Mouse (Mus musculus): ENCODE measurements at regions not wholly inside any gene's neighbourhood (a gene's known extent, or its start where the extent isn't known, plus 50 kb on each side); places are given as distances from the start of the nearest gene placed in this dataset.

DNA sequence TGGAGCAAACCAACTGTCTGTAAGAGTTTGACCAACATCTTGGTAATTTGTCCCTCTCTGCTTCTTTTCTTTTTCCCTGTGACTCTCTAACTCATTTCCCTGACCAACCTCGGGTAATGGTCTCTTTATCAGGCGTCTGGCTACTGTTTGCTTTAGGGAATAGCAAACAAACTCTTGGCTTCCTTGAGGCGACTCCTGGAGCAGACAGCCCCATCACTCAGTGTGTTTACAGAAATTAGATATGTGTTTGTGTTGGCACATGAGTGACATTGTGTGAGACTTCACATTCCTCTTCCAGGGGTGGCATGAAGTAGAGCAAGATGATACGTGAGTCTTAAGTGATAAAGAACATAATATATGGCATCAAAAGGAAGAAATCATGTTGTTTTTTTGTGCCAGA is 195.7 kb upstream of the Hhip start:
- no peak for DNase-seq

DNA sequence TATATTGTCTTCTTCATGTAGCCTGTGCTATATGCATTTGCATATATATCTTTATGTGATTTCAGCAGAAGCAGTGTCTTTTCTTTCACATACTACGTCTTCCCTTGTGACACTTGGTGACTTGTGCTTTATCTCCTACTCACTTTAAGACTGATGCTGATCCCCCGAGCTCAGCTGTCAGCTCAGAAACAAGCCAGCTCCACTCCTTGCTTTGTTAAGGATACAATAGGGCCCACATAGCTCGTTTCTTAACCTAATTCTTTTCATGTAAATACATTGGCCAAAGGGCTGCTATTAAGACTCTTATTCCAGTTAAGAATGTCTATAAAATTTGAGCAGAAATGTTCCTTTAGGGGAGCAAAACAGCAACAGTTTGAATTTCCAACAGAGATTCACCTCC is 193.8 kb upstream of the Hhip start:
- DNase-seq = no peak

DNA sequence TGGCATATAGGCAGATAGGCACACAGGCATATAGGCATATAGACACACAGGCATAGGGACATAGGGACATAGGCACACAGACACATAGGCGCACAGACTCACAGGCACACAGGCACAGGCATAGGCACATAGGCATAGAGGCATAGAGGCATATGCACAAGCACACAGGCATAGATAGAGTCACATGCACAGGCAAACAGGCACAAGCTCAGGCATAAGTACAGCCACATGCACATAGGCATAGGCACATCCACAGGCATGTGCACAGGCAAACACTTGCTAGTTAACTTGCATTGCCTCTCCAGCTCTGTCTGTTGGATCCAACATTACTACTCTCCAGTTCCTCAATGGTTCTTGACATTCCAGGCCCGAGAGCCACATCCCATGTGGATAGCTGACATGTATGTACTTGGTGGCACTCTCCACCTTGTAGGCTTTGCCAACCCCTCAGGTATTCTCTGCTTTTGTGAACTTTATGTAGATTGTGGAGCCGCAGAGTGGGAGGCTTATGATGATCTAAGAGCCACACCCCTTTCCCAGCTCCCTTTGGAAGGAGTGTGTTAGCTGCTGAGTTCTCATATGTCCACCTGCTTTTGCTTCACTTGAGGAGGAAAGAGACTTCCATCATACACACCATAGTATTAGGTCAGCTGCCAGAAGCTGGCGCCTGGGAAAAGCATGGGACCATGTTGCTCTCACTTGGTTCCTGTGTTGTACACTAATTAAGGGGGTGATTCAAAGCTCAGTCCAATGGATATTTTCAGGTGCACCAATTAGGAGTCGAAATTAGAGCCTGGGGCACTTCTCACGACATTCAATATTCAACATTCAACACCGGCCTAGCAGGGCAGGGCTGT is 192.7 kb upstream of the Hhip start:
- no peak for DNase-seq

DNA sequence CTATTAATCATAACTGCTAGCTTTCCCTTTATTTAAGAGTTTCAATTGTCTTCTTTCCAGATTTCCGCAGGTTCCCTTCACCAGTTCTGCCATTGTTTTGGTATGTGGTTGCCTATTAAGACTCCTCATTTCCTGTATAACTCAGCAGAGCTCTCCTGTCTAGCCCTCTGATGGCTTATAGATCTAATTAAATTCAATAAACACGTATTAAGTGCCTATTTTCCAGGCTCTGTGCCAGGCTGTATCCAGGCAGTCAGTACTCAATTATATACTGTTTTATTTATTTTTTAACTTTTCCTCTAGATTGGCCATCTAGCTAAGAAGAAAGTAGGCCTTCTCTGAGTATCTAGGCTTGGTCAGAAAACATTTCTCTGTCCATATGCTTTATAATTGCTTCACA is 192.0 kb upstream of the Hhip start:
- DNase-seq = no peak

DNA sequence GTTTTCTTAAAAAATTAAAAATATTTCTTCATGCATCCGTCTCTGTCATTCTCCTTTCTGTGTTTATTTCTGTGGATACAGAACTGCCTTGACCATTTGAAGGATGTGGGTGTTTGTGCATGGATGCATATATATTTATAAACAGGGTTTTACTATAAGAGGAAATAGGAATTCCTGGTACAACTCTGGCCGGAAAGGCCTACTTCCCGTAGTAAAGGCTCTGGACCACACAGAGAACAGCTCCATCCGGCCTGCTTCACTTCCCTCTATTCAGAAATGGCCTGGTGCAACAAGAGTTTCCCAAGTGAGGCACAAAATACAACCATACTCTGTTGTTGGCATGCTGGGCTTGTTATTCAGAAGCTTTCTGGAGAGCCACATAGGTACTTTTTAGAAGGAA is 182.1 kb upstream of the Hhip start:
- no peak for DNase-seq

DNA sequence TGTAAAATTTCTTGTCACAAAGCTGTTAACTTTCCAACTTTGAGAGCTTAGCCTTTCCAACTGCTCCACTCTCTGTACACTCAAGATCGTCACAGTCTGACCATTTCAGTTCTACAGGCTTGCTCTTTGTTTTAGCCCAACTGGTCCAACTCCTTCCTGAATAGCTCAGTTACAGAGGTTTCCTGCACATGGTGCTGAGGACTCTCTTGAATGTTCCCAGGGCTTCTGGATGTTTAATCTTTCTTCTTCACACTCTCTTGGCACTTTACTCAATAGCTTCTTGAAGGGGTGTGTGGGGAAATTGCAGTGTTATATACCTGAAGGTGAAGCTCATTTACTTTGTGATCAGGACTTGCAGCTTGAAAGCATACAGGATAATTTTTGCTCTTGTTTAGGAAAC is 152.6 kb upstream of the Hhip start:
- DNase-seq = no peak

DNA sequence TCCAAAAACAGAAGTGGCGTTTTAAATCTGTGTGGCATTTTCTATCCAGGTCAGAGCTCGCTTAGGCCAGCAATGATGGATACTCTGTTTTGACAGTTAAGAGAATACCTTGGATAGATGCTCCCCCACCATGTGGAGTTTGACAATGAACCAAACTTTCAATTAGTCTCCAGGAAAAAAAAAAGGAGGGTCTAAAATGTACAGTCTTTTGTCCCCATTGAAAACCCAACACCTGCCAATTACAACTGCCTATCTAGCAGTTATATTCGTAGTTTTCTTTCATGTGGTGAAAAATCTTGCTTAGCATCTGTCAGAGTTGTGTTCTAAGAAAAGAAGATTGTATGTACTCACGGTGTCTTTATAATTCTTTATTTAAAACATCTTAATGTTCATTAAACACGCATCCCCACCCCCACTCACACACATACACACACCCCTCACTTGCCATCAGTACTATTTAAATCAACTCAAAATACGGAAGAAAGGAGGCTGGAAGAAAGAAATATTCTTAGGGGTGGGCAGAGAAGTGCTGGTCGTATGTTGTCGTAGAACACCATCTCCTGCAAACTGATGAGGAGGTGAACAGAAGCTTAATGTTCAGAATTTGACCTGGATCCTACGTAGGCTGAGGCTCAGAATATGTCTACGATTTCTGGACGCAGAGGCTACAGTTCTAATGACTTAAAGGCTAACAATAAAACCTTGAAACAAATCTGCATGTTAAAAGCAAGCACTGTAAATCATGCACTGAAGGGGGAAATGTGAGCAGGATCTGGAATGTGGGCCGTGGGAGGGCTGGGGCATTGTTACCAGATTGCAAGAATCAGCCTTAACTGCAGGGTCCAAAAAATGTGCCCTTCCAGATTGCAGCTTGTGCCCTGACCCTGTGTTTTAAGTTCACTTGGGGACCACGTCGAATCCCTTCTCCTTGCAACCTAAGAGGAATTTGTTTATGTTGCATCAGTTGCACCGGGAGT is 147.2 kb upstream of the Hhip start:
- no peak for DNase-seq

DNA sequence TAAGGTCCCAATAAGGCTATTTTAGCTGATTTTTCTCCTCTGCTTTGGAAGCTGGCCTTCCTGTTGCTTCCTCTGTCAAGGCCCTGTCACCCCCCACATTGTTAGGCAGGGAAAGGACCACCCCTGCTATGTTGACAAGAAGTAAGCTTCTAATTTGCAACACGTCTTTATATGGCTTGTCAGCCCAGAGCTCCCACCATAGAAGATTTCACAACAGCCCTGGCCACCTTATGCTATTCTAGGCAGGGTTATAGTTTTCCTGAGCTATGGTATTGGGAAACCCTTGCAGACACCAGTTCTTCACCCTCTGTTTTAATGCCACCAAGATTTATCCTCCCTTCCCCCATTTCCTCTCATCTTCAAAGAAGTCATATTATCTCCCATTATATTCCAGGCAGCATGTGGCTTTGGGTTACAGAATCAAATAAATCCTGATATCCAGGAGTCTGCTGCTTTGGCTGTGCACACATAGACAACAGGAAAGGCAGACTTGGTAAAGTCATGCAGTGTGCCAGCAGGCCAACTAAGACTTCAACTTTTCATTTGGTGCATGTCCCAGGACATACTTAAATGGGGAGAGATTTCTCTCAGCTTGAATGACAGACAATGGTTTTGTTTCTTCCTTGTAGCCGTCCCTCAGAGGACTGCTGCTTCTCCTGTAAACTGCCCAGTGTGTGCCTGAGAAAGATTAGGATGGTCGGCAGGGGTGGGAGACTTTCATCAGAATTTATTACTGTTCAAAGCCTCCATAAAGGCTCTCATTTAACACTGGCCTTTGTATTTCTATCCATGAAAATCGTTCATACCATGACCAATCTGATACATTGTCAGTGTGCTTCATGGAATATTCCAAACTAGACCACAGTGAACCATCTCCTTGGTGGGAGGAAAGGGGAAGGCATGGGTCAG is 146.2 kb upstream of the Hhip start:
- no peak for DNase-seq

DNA sequence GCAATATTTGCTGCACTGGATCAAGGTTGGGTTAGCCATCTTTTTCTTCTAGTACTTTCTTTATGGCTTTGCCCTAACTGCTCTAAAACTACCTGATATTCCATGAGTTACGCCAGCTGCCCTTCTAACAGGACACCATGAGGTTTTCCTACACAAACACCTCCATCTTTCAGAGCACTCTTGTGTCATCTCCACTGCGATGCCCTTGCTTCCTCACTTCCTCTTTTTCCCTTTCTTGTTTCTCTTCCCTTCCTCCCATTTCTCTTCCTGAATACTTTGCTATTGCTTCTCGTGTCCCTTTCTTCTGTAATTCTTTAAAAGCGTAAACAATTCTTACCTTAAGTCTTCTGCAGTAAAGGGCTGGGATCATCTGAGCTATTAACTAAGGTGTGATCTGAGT is 139.9 kb upstream of the Hhip start:
- no peak for DNase-seq

DNA sequence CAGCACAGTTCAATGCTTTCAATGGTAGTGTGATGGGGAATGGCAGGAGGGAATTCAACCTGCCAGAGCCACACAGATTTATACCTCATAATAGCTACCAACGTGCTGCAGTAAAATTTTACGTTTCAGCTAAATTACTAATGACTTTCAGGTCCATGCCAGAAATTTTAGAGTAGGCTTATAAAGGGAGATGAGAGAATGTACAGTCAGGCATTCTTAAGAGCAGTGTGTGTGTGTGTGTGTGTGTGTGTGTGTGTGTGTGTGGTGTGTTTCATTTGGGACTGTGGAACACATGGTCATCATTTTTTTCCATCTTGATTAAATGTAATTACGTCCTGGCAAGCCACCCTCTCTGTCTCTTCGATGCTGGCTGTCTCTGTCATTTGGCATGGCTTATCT is 132.7 kb upstream of the Hhip start:
- no peak for DNase-seq

DNA sequence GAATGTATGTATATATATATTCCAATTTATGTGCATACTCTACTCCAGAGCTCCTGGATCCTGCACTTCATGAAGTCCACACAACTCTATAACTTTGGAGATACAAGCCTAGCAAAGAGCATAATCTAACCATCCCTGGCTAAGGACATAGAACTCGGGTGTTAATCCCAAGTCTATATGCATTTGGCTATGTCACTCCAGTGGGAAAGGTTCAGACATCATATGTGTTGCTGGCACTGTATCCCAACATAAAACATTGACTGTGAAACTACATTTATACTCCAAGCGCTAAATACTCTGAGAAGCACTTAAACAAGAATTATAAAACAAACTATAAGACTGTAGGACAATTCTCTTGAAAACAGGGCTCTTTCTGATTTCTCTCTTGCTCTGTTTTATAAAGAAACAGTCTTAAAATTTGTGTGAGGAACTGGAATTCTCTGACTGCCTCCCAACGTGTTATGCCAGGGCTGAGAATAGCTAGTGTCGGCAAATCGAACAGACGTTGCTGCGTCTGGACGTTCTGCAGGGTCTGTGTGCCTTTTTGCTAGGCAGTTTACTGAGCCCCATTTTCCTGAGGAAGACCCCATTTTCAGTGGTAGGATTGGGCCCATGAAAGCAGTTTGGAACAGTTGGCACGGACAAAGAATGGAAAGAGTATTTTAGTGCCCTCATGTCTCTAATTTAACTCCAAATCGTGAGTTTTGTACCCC is 132.1 kb upstream of the Hhip start:
- DNase-seq = no peak

DNA sequence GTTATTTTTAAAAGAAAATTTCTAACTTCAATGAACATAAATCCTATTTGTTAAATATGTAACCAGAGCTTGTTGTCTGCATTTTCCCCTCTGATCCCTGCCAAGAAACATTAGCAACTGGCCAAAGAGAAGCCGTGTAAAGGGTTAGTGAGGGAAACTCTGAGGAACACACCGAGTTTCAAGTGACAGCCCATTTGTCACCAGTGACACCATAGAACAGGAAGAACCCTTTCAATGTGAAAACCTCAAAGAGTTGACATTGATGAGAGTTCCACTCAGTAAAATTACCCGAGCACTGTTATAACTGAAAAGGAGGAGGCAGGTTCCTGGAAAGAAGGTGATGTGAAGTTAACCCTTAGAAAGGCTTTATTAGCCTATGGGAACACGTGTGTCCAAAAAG is 127.5 kb upstream of the Hhip start:
- no peak for DNase-seq

DNA sequence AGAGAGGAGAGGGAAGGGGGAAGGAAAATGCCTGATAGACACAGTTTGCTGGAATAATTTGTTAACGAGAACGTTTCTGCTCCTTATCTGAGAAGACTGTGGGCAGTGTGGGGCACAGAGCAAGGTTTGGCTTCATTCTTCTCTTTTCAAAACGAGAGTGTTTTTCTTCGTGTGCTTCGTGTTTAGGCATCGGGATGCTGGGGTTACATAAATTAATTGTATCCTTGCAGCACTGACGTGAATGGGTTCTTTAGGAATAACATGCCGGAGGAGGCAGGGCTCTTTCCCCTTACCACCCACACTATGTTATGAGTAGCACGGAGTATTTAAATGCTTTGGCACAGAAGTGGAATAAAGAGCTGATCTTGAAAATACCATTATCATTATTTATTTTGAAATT is 110.9 kb upstream of the Hhip start:
- DNase-seq = no peak

DNA sequence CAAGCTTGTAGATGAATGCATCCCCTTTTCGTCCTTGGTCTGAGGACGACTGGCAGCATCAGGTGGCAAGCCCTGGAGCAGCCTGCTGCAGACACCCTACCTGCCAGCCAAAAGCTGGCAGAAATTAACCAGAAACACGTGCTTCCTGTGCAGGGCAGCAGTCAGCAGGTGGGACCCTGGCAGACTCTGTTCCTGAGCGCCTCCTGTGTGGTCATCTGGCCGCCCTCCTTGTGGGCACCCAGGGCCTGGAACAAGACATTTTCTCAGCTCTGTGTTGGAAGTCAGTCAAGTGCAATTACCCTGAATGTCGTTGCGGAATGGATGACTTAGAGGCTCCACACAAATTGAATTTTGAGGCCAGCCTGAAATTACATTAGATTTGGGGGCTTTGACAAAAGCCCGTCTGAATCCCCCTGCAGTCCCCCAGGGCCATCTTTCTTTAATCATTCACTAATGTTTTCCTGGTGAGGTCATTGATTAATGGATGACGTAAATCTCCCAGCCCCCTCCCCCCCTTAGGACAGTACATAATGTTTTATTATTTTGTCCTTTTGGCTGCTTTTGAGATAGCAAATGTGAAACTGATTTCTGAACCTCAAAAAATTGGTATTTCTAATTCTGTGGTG is 91.8 kb upstream of the Hhip start:
- no peak for DNase-seq

DNA sequence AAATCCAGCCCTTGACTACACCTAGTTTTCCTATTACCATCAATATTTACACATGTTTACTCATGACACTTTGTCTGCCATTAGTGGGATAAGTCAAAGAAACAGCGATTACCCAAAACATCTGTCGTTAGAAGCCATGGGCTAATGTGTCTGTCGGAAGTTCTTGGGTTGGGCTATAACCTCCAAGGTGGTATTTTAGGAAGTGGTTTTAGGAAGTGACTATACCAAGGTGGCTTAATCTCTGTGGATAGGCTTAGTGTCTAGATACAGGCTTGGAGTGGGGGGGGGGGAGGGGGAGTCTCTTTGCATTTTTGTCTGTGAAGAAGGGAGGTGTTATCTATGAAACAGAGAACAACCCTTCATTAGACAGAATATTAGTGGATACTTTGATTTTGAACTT is 90.1 kb upstream of the Hhip start:
- DNase-seq = no peak

DNA sequence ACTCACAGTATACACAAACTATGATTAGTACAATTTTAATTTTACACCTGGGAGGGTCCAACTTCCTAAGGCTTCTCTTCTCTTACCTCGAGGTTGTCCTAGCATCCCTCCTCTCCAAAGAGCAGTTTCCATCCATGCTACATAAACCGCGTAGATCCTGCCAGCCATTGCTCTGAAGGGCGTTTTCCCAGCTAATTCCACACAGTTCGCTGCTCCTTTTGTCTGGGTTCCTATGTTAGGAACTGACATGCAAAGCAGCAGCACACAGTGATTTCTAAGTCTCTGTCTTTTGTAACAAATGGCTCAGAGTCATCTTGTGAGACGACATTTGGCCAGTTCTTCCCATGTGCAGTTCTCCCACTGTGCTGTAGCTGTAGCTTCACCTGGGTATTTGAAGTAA is 80.7 kb upstream of the Hhip start:
- DNase-seq = no peak

DNA sequence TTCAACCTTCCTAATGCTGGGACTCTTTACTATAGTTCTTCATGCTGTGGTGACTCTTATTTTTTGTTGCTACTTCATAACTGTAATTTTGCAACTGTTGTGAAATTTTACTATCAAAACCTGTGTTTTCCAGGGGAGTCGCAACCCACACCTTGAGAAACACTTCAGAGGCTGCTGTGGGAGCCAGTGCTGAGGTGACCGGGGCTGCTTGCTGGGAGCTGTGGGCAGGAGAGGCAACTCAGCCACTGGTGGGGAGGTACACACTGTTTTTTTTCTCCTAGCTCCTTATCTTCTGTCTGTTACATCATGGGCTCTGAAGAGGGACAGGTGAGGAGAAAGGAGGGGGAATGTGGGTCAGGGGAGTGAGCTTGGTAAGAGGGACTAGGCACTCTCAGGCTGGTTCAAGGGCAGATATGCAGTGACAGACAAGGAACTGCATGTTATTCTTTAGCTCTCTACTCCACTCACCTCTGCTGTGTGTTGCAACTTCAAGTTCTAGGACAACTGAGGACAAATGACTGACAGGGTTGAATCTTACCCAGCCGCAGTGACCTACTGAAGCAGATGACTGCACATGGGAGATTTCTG is 62.7 kb upstream of the Hhip start:
- DNase-seq = no peak

DNA sequence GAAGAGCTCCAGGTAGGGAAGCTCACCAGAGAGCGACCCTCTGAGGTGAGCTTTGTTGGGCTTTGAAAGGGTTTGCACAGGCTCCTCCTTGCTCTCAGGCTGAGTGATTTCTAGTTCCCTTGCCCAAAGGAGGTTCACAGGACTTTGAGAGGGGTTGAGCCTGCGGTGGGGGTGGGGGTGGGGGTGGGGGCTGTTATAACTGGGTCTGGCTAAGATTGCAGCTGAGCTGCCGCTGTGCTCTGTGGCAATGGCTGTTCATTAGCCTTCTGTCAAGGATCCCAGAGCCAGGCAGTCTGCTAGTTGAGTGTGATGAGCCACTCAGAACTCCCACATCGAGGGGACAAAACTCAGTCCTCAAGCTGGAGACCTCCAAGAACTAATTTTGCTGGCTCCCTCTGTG is 59.5 kb upstream of the Hhip start:
- no peak for DNase-seq
